Mouse (Mus musculus) liver, postnatal 0 days (tissue): Measurements from ENCODE around the gene Ccdc92b.

ENCODE experiments used
- CTCF ChIP-seq: sonication (generic); IDR thresholded peaks from 2 replicates; pipeline ENCODE4 v1.5.1; 2016; ENCODE audit warnings: antibody characterized with exemption, low read depth
- EP300 ChIP-seq: IDR thresholded peaks from 2 replicates; pipeline ENCODE4 v1.6.1; 2016; ENCODE audit warnings: antibody characterized with exemption, low read depth, mild to moderate bottlenecking

- TF ChIP-seq EP300 = no peak
- TF ChIP-seq CTCF = no peak
Measured at GRCm38 (mm10) chr11:74664279-74664678, 44.9 kb downstream of the Ccdc92b start.
